Mouse (Mus musculus) fat pad, adult 2 months (tissue): ENCODE results near the gene Dnm1.

Experiments
- DNase-seq: peaks from one replicate; pipeline ENCODE4 v3.0.0-alpha.2; 2011; ENCODE audit warnings: low read depth, low spot score; ENCODE audit errors: extremely low read depth

The Dnm1 gene

GRCm38 (mm10) chr2:32283986-32284385, 69.2 kb downstream of the Dnm1 start:
- DNase-seq: no peak

- no peak for DNase-seq
These were observed 70.4 kb downstream of the Dnm1 start for GRCm38 (mm10) chr2:32282727-32283126.

DNA sequence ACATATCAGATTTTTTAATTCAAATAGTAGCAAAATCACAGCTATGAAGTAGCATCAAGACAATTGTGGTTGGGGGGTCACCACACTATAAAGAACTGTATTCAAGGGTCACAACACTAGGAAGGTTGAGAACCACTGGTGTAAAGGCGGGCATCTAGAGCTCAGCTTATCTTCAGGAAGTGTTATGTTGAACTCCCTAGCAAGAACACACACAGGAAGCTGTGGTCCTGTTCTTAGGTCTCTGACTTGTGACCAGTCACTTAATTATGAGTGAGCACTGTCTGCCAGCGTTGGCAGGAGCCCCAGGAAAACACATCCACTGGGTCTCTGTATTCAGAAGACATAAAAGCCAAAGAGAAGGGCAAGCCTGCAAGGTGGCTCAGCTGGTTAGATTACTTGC, 70.8 kb downstream of the Dnm1 start:
- no peak for DNase-seq

- DNase-seq: no peak
These were observed 77.3 kb downstream of the Dnm1 start for GRCm38 (mm10) chr2:32275823-32276222.

DNA sequence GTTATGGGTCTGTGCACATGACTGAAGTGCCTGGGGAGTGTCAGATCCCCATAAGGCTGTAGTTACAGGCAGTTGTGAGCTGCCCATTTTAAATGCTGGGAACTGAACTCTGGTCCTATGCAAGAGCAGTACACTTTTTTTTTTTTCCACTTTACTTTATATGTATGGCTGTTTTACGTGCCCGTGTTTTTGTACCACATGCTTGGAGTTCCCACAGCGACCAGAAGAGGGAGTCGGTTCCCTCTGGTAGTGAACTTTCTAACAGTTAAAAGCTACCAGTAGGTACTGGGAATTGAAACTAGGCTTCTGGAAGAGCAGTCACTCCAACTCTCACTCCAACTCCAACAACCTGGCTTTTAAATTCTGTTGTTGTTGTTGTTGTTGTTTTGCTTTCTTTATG, 92.5 kb downstream of the Dnm1 start:
- DNase-seq: no peak

DNA sequence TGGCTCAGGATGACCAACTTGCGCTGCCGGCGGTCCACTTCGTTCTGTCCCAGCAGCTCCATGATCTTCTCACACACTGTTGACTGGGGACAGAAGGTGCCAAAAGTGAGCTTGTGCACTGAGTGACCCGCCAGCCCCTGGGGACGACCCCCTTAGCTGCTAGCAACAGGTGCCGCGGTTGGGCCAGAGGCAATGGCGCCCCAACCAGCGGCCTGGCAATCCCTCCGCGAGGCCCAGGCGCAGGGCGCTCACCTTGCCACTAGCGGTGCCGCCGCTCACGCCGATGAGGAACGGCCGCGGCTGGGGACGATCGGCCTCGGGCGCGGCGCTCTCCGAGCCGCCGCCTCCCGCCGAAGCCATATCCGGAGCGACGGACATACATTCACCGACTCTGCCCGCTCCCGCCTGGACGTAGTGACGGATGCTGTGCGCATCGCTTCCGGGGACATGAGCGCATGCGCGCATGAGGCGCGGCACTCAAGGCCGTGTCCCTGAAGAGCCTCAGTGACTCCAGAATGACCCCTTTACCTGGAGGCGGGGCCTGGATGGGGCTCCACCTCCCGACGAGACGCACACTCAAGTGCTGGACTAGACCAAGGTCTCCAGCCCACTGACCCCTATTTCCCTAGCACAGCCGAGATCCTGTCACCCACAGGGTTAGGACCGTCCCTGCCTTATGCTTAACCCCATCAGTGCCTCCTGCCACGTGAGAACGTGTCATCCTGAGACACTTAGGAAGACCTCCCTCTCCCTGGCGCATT, 93.3 kb downstream of the Dnm1 start, which contains the start of gene Uck1:
Gene Uck1 (minus strand): TSS at position 503 of the 761 bp plus-strand sequence.
- DNase-seq: no peak

DNA sequence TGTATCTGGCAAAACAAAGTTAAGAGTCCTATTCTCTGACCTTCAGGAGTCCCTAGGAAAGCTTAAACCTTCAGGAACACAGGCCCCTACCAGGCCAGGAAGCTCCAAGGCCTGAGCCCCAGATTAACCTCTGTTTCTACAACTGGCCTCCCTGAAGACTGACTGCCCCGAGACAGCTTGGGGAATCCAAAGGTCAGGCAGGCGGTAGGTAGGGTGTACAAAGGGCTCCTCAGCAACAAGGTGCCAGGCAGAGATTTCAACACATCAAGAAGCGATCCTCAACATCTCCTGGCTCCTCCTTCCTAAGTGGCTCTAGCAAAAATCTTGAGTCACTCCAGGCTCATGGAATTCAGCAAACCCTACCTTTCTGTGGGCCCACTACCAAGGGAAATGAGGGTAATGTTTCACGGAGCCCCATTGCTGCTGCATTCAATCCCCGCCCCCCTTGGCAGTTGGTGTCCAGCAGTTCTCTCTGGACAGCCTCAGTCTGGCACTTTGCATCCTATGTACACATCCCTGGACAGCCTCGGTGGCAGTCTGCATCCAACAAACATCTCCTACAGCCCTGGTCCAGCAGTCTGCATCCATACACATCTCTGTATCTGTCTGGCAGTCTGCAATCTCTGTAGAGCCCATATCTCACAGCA, 94.1 kb downstream of the Dnm1 start:
- DNase-seq: no peak
